In genomic region chr10:96620890-96621271, GRCm38 (mm10) we compare ENCODE assay signal across 8 mouse cellular contexts. TPM values are rescaled to one million over a fixed set of nuclear protein-coding genes. Genes with fewer than 3 reads are reported as not detected.
DNase-seq lines count a peak whose midpoint lies in the region; ATAC-seq lines count a peak whose summit lies in the region.

No protein-coding gene starts in this region.

- peaks cover 52% of the 10 kb centered on the region for H3K36me3 ChIP-seq in heart, embryonic 14.5 days (ENCODE audit: control insufficient read depth, insufficient read depth, low read length)
- H3K36me3 ChIP-seq in midbrain, embryonic 12.5 days: peaks cover 31% of the 10 kb centered on the region

- H3K9ac ChIP-seq in heart, embryonic 14.5 days (ENCODE audit: low read length): peak overlapping the region; percentile 84
- peak overlapping the region; percentile 49 for H3K9ac ChIP-seq in midbrain, embryonic 12.5 days (replicated peaks)

- ATAC-seq in heart, embryonic 14.5 days (ENCODE audit: insufficient number of reproducible peaks, insufficient read depth, low FRiP score, low read depth): no peak
- ATAC-seq in midbrain, embryonic 12.5 days (ENCODE audit: low FRiP score, low read depth): no peak
- no peak for ATAC-seq in erythroid progenitor cell, adult 5-6 weeks (replicated peaks; ENCODE audit: low FRiP score, poor library complexity, severe bottlenecking)

- peak overlapping the region; percentile 47 to 95 for H3K4me3 ChIP-seq in heart, embryonic 14.5 days (ENCODE audit: control insufficient read depth in 1 of 2, insufficient read depth in 1 of 2, low read depth in 1 of 2, low read length in 2 of 2)
- peak overlapping the region; percentile 48 for H3K4me3 ChIP-seq in midbrain, embryonic 12.5 days

- H3K4me2 ChIP-seq in heart, embryonic 14.5 days (ENCODE audit: low read length): peak overlapping the region; percentile 92
- H3K4me2 ChIP-seq in midbrain, embryonic 12.5 days (replicated peaks): peak overlapping the region; percentile 76

- no peaks in the 10 kb centered on the region for H3K27me3 ChIP-seq in heart, embryonic 14.5 days (ENCODE audit: control insufficient read depth, insufficient read depth, low read length)
- no peaks in the 10 kb centered on the region for H3K27me3 ChIP-seq in midbrain, embryonic 12.5 days

- peak; percentile 73 to 75 for DNase-seq in B cell, adult 2 months
- peak; percentile 68 for DNase-seq in NIH3T3 (ENCODE audit: low read depth)
- peak; percentile 39 to 70 for DNase-seq in kidney, postnatal 25 days
- DNase-seq in thymus, postnatal 10 days (ENCODE audit: low spot score in 2 of 2): peak; percentile 70 to 71
- DNase-seq in frontal cortex, adult 2 months (ENCODE audit: extremely low spot score in 1 of 2, low spot score in 1 of 2): no peak

- H3K9me3 ChIP-seq in heart, embryonic 14.5 days (ENCODE audit: control insufficient read depth, low read length): no peaks in the 10 kb centered on the region
- no peaks in the 10 kb centered on the region for H3K9me3 ChIP-seq in midbrain, embryonic 12.5 days

- H3K4me1 ChIP-seq in heart, embryonic 14.5 days (ENCODE audit: control insufficient read depth in 2 of 2, insufficient read depth in 2 of 2, low read length in 2 of 2): peaks cover 6 to 36% of the 10 kb centered on the region in 2 experiments
- peaks cover 54% of the 10 kb centered on the region for H3K4me1 ChIP-seq in midbrain, embryonic 12.5 days

- peak overlapping the region; percentile 27 to 53; a peak in 3 of 4 replicates for H3K27ac ChIP-seq in heart, embryonic 14.5 days (replicated peaks in 1 of 2; ENCODE audit: control insufficient read depth in 1 of 2, insufficient read depth in 1 of 2, low read depth in 2 of 2, low read length in 2 of 2)
- H3K27ac ChIP-seq in midbrain, embryonic 12.5 days (replicated peaks): no peak overlapping the region

- 38% methylated on average over 4 of the region's 4 CpGs for WGBS in heart, embryonic 14.5 days
- WGBS in midbrain, embryonic 12.5 days: 50% methylated on average over 4 of the region's 4 CpGs

RNA-seq across cellular contexts. Expression of gene Btg1, which starts 4.1 kb away (rescaled TPM):
- 77.0 and 88.1 TPM in 2 replicates for polyA plus RNA-seq in heart, embryonic 14.5 days (2014; fragmentation: Nextera tagmentation; extraction: Ambion mirVana)
- polyA plus RNA-seq in midbrain, embryonic 12.5 days (2016; fragmentation: Nextera tagmentation; extraction: Ambion mirVana): 55.8 and 63.5 TPM in 2 replicates
- polyA plus RNA-seq in frontal cortex, adult 2 months (2012; rRNA removed): 41.6 and 51.6 TPM in 2 replicates
- total RNA-seq in erythroid progenitor cell, adult 5-6 weeks (2015; ENCODE audit: low replicate concordance): 40.4 and 46.1 TPM in 2 replicates
- 27.8 and 34.9 TPM in 2 replicates for total RNA-seq in erythroid progenitor cell, adult 5-6 weeks (2017; ENCODE audit: low replicate concordance)

Comparison
In these comparisons a context has a peak if more than half of its experiments do, and no peak if none do; other contexts are left out.
1. DNase-seq: peak in B cell, adult 2 months (2 of 2), NIH3T3 (single experiment), kidney, postnatal 25 days (2 of 2) and thymus, postnatal 10 days (2 of 2); none in frontal cortex, adult 2 months (0 of 2).